In genomic region chr11:104560971-104561370, GRCm38 (mm10) we compare ENCODE assay signal across 24 mouse cellular contexts. TPM values are rescaled to one million over a fixed set of nuclear protein-coding genes. Genes with fewer than 3 reads are reported as not detected.
A peak's percentile ranks its signal among the peaks of the same experiment; 100 is the strongest.
DNase-seq lines count a peak whose midpoint lies in the region; ATAC-seq and TF ChIP-seq lines count a peak whose summit lies in the region.
"Had no signal": no experiment of that assay in that cellular context is flagged by ENCODE, and none has a peak within 500 bp of the region (broad histone marks: within the 10 kb centered on the region; RNA-seq: fewer than 3 reads in every experiment).

No protein-coding gene starts in this region.

- DNase-seq in gastrocnemius, adult 2 months: no peak
- no peak for DNase-seq in gastrocnemius, postnatal 4 days (ENCODE audit: low spot score in 2 of 2)
- DNase-seq in heart, postnatal 25 days (ENCODE audit: low spot score): no peak
- no peak for DNase-seq in retina, postnatal 1 day
- DNase-seq in lung, adult 18-20 months: no peak
- DNase-seq: adrenal gland, postnatal 14 days; B cell, adult 2 months; cerebellum, adult 18-20 months; cerebellum, postnatal 36 days; gastrocnemius, postnatal 10 days; kidney, adult 2 months; kidney, postnatal 10 days; layer of hippocampus, postnatal 36 days; spleen, adult 18-20 months; thymus, postnatal 36 days had no signal

- H3K4me2 ChIP-seq in heart, embryonic 14.5 days (ENCODE audit: low read length): 0 out of 2 replicates have a peak overlapping the region, but pooled peaks have one; percentile 26
- H3K4me2 ChIP-seq in heart, embryonic 16.5 days (ENCODE audit: low read depth, low read length): peak overlapping the region; percentile 8; the same call in 1 of the 2 replicates
- H3K4me2 ChIP-seq: embryonic facial prominence, embryonic 15.5 days; hindbrain, embryonic 12.5 days; midbrain, embryonic 12.5 days; neural tube, embryonic 12.5 days had no signal

- TF ChIP-seq CTCF in gastrocnemius, adult 2 months (IDR thresholded peaks at IDR 0.05): no peak

- peak; percentile 69; the same call in 1 of the 2 replicates for ATAC-seq in heart, embryonic 14.5 days (ENCODE audit: insufficient number of reproducible peaks, insufficient read depth, low FRiP score, low read depth)
- peak; percentile 53; the same call in 1 of the 2 replicates for ATAC-seq in heart, embryonic 16.5 days (replicated peaks; ENCODE audit: extremely low read depth, insufficient read depth, low FRiP score)
- ATAC-seq: lung, postnatal 0 days had no signal

- H3K36me3 ChIP-seq in heart, embryonic 14.5 days (ENCODE audit: control insufficient read depth, insufficient read depth, low read length): no peaks in the 10 kb centered on the region
- no peaks in the 10 kb centered on the region for H3K36me3 ChIP-seq in heart, embryonic 16.5 days (ENCODE audit: control insufficient read depth, insufficient read depth)
- H3K36me3 ChIP-seq: embryonic facial prominence, embryonic 15.5 days; hindbrain, embryonic 12.5 days; midbrain, embryonic 12.5 days; neural tube, embryonic 12.5 days had no signal

- 0 out of 2 replicates have a peak overlapping the region, but pooled peaks have one; percentile 21 for H3K9ac ChIP-seq in heart, embryonic 14.5 days (ENCODE audit: low read length)
- H3K9ac ChIP-seq in heart, embryonic 16.5 days (ENCODE audit: low read length): peak overlapping the region; percentile 38; the same call in 1 of the 2 replicates
- H3K9ac ChIP-seq: embryonic facial prominence, embryonic 15.5 days; hindbrain, embryonic 12.5 days; liver, embryonic 14.5 days; midbrain, embryonic 12.5 days; neural tube, embryonic 12.5 days had no signal

- no peaks in the 10 kb centered on the region for H3K9me3 ChIP-seq in heart, embryonic 14.5 days (ENCODE audit: control insufficient read depth, low read length)
- no peaks in the 10 kb centered on the region for H3K9me3 ChIP-seq in heart, embryonic 16.5 days (replicated peaks; ENCODE audit: control insufficient read depth, low read length)
- H3K9me3 ChIP-seq: embryonic facial prominence, embryonic 15.5 days; hindbrain, embryonic 12.5 days; midbrain, embryonic 12.5 days; neural tube, embryonic 12.5 days had no signal

- peaks cover 20 to 58% of the 10 kb centered on the region in 2 experiments for H3K4me1 ChIP-seq in heart, embryonic 14.5 days (ENCODE audit: control insufficient read depth in 2 of 2, insufficient read depth in 2 of 2, low read length in 2 of 2)
- H3K4me1 ChIP-seq in heart, embryonic 16.5 days (ENCODE audit: control insufficient read depth, insufficient read depth, low read length): peaks cover 43% of the 10 kb centered on the region
- H3K4me1 ChIP-seq: embryonic facial prominence, embryonic 15.5 days; hindbrain, embryonic 12.5 days; midbrain, embryonic 12.5 days; neural tube, embryonic 12.5 days had no signal

- H3K27ac ChIP-seq in gastrocnemius, adult 2 months: peak overlapping the region; percentile 72
- H3K27ac ChIP-seq in heart, embryonic 14.5 days (replicated peaks in 1 of 2; ENCODE audit: control insufficient read depth in 1 of 2, insufficient read depth in 1 of 2, low read depth in 2 of 2, low read length in 2 of 2): peak overlapping the region; percentile 85 to 88
- H3K27ac ChIP-seq in heart, embryonic 16.5 days (ENCODE audit: low read length): peak overlapping the region; percentile 89
- H3K27ac ChIP-seq: embryonic facial prominence, embryonic 15.5 days; hindbrain, embryonic 12.5 days; layer of hippocampus, adult 2 months; liver, embryonic 14.5 days; midbrain, embryonic 12.5 days; neural tube, embryonic 12.5 days had no signal

- H3K27me3 ChIP-seq in heart, embryonic 14.5 days (ENCODE audit: control insufficient read depth, insufficient read depth, low read length): no peaks in the 10 kb centered on the region
- H3K27me3 ChIP-seq in heart, embryonic 16.5 days (ENCODE audit: control insufficient read depth, insufficient read depth, low read length): no peaks in the 10 kb centered on the region
- H3K27me3 ChIP-seq: embryonic facial prominence, embryonic 15.5 days; hindbrain, embryonic 12.5 days; midbrain, embryonic 12.5 days; neural tube, embryonic 12.5 days had no signal

- intact Hi-C loops in gastrocnemius, adult 2 months (cut with DNase I): no loop called here
- intact Hi-C loops in heart, postnatal 25 days (cut with DNase I): no loop called here

- 2% methylated on average over 2 of the region's 2 CpGs for WGBS in heart, embryonic 14.5 days
- WGBS in heart, embryonic 16.5 days: 24% methylated on average over 2 of the region's 2 CpGs

- H3K4me3 ChIP-seq in gastrocnemius, adult 2 months: no peak overlapping the region
- no peak overlapping the region for H3K4me3 ChIP-seq in heart, embryonic 14.5 days (ENCODE audit: control insufficient read depth in 1 of 2, insufficient read depth in 1 of 2, low read depth in 1 of 2, low read length in 2 of 2)
- no peak overlapping the region for H3K4me3 ChIP-seq in heart, embryonic 16.5 days (ENCODE audit: low read length)
- H3K4me3 ChIP-seq: embryonic facial prominence, embryonic 15.5 days; hindbrain, embryonic 12.5 days; layer of hippocampus, adult 2 months; midbrain, embryonic 12.5 days; neural tube, embryonic 12.5 days had no signal

RNA-seq across cellular contexts. Expression of gene Myl4, which starts 10.5 kb away (rescaled TPM):
- 1 to 10 TPM; 2.9 to 8.1 TPM for total RNA-seq in gastrocnemius, adult 2 months (2021)
- total RNA-seq in gastrocnemius, postnatal 4 days (2021): 100 to 1,000 TPM; 339 to 515 TPM
- 2,493 and 2,941 TPM in 2 replicates for polyA plus RNA-seq in heart, embryonic 14.5 days (2014; fragmentation: Nextera tagmentation; extraction: Ambion mirVana)
- 100 to 1,000 TPM; 832 to 984 TPM for total RNA-seq in heart, postnatal 25 days (2021)
- polyA plus RNA-seq in heart, embryonic 16.5 days (2015; fragmentation: Nextera tagmentation; extraction: Ambion mirVana): 1,596 and 1,841 TPM in 2 replicates

RNA-seq across cellular contexts. Expression of gene Cdc27, which starts 10.6 kb away (rescaled TPM):
- 10 to 100 TPM; 25.9 to 27.5 TPM for total RNA-seq in gastrocnemius, adult 2 months (2021)
- 10 to 100 TPM; 49.1 to 51.1 TPM for total RNA-seq in gastrocnemius, postnatal 4 days (2021)
- polyA plus RNA-seq in heart, embryonic 14.5 days (2014; fragmentation: Nextera tagmentation; extraction: Ambion mirVana): 35.6 and 39.7 TPM in 2 replicates
- 10 to 100 TPM; 28.6 to 29.7 TPM for total RNA-seq in heart, postnatal 25 days (2021)
- polyA plus RNA-seq in heart, embryonic 16.5 days (2015; fragmentation: Nextera tagmentation; extraction: Ambion mirVana): 30.3 and 33.9 TPM in 2 replicates

RNA-seq across cellular contexts. Expression of gene Itgb3, which starts 46.8 kb away (rescaled TPM):
- total RNA-seq in gastrocnemius, adult 2 months (2021): 1 to 10 TPM in 1 of 2 experiments, under 1 TPM in 1; 0.54 to 1.3 TPM
- 10 to 100 TPM; 16.0 to 16.2 TPM for total RNA-seq in gastrocnemius, postnatal 4 days (2021)
- 1.7 and 1.8 TPM in 2 replicates for polyA plus RNA-seq in heart, embryonic 14.5 days (2014; fragmentation: Nextera tagmentation; extraction: Ambion mirVana)
- total RNA-seq in heart, postnatal 25 days (2021): 1 to 10 TPM; 3.1 to 3.8 TPM
- polyA plus RNA-seq in heart, embryonic 16.5 days (2015; fragmentation: Nextera tagmentation; extraction: Ambion mirVana): 3.5 and 4.0 TPM in 2 replicates

Comparison
In these comparisons a context has a peak if more than half of its experiments do, and no peak if none do; other contexts are left out.
1. RNA of gene Myl4, which starts 10.5 kb away (total RNA-seq): 832 to 984 TPM in heart, postnatal 25 days and 339 to 515 TPM in gastrocnemius, postnatal 4 days; 2.9 to 8.1 TPM in gastrocnemius, adult 2 months; every median in the first group is over 10 times any median in the second.
2. Peak in every context shown above with its lines, with median percentiles within 50 percentile points of each other: H3K27ac ChIP-seq.